Mouse (Mus musculus) Muller cell, postnatal 12 days (primary cell): ENCODE results near the gene Arhgap40.
A peak's percentile ranks its signal among the peaks of the same experiment; 100 is the strongest.

Experiments used
- DNase-seq: peaks from one replicate; pipeline ENCODE4 v3.0.0-alpha.2; 2015; ENCODE audit errors: inconsistent ontology term

Gene Arhgap40

GRCm38 (mm10) chr2:158546751-158547150 is 34.2 kb downstream of the Arhgap40 start:
- DNase-seq: peak; percentile 76

- DNase-seq: peak; percentile 46
Measured at GRCm38 (mm10) chr2:158550067-158550466, 37.5 kb downstream of the Arhgap40 start.

GRCm38 (mm10) chr2:158554366-158554765 is 41.8 kb downstream of the Arhgap40 start:
- DNase-seq: no peak

GRCm38 (mm10) chr2:158555252-158555651 is 42.7 kb downstream of the Arhgap40 start:
- no peak for DNase-seq

- DNase-seq: peak; percentile 34
Measured at GRCm38 (mm10) chr2:158555812-158556211, 43.2 kb downstream of the Arhgap40 start.

- peak; percentile 49 for DNase-seq
Measured at GRCm38 (mm10) chr2:158556225-158556624, 43.6 kb downstream of the Arhgap40 start.

GRCm38 (mm10) chr2:158556750-158557149 is 44.2 kb downstream of the Arhgap40 start:
- no peak for DNase-seq

- DNase-seq: no peak
Measured at GRCm38 (mm10) chr2:158559945-158560344, 47.3 kb downstream of the Arhgap40 start.

- DNase-seq: no peak
Measured at GRCm38 (mm10) chr2:158560801-158561200, 48.2 kb downstream of the Arhgap40 start.

- DNase-seq: no peak
Measured at GRCm38 (mm10) chr2:158561371-158562144, 49.0 kb downstream of the Arhgap40 start.

GRCm38 (mm10) chr2:158570421-158571081 is 58.0 kb downstream of the Arhgap40 start:
- DNase-seq: peak; percentile 68

- no peak for DNase-seq
Measured at GRCm38 (mm10) chr2:158579979-158580378, 67.4 kb downstream of the Arhgap40 start.

- peak; percentile 72 for DNase-seq
Measured at GRCm38 (mm10) chr2:158584621-158585358, 72.2 kb downstream of the Arhgap40 start.

GRCm38 (mm10) chr2:158588524-158589271 is 76.1 kb downstream of the Arhgap40 start:
- DNase-seq: no peak

- no peak for DNase-seq
Measured at GRCm38 (mm10) chr2:158590495-158590894, 77.9 kb downstream of the Arhgap40 start.

GRCm38 (mm10) chr2:158591286-158591685 is 78.7 kb downstream of the Arhgap40 start:
- no peak for DNase-seq

- no peak for DNase-seq
Measured at GRCm38 (mm10) chr2:158593371-158593770, 80.8 kb downstream of the Arhgap40 start.

GRCm38 (mm10) chr2:158595103-158595502 is 82.5 kb downstream of the Arhgap40 start:
- peak; percentile 82 for DNase-seq

- no peak for DNase-seq
Measured at GRCm38 (mm10) chr2:158595577-158595976, 83.0 kb downstream of the Arhgap40 start.

- DNase-seq: no peak
Measured at GRCm38 (mm10) chr2:158596803-158597202, 84.2 kb downstream of the Arhgap40 start.
